Mouse (Mus musculus) G1E (cell line): Measurements from ENCODE around the gene Atg7.

ENCODE experiments used
- CTCF ChIP-seq: IDR thresholded peaks from 2 replicates; pipeline ENCODE4 v1.5.1; 2012; ENCODE audit warnings: low read depth, low read length, inconsistent platforms, mixed read lengths
- TAL1 ChIP-seq: conservative IDR thresholded peaks from 2 replicates; pipeline ENCODE4 v1.6.1; 2012; ENCODE audit warnings: low read depth, low read length, inconsistent platforms, mixed read lengths

GRCm38 (mm10) chr6:114735054-114735453 lies 92.2 kb downstream of the Atg7 start:
- no peak for TF ChIP-seq TAL1
- no peak for TF ChIP-seq CTCF
